Mouse (Mus musculus): Measurements from ENCODE around the gene Bcl2a1d. TPM values are rescaled to one million over a fixed set of nuclear protein-coding genes. Genes with fewer than 3 reads are reported as not detected.
"Not testable (repeated sequence)": the region's sequence is repeated elsewhere in the genome, so short reads cannot be mapped to it uniquely, and the experiment has no call there.

Bcl2a1d gene
- total RNA-seq, 2 experiments from 2014 or later = 0.87 to 1.2 TPM

- not testable (repeated sequence) for DNase-seq (ENCODE audit: low spot score in 2 of 2)
Measured at GRCm38 (mm10) chr9:88698746-88699145, 33.0 kb downstream of the Bcl2a1d start.

DNA sequence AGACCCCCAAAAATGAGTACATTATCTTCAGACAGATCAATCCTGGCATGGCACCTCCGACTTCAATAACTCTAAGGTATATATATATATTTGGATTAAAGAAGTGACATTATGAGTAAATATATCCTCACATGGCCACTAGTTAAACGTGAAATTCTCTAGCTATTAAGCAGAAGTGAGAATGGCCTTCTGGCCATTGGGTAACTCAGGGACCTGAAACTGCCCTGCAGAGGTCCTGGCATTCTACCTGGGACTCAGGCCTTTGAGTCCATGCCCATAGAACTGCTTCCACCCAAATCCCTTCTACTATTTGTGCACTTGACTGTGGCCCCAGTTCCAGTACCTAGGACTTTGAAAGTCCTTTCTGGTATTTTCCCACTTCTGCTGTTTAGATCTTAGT lies 40.4 kb downstream of the Bcl2a1d start:
- DNase-seq (ENCODE audit: low spot score in 2 of 2) = not testable (repeated sequence)

GRCm38 (mm10) chr9:88689451-88689850 lies 42.3 kb downstream of the Bcl2a1d start:
- not testable (repeated sequence) for DNase-seq (ENCODE audit: low spot score in 2 of 2)

- not testable (repeated sequence) for DNase-seq (ENCODE audit: low spot score in 2 of 2)
Measured at GRCm38 (mm10) chr9:88686719-88687118, 45.0 kb downstream of the Bcl2a1d start.

Other genes with a start within 250 kb of the Bcl2a1d start
- 100 to 1,000 TPM; 101 to 112 TPM for gene Syncrip, start 249.3 kb downstream of the Bcl2a1d start, total RNA-seq (2021)
- gene Zfp949, start 183.9 kb downstream of the Bcl2a1d start, total RNA-seq (2021) = 10 to 100 TPM; 12.8 to 13.7 TPM
- gene Trim43a, start 151.0 kb downstream of the Bcl2a1d start, total RNA-seq (2021) = 1 to 10 TPM; 1.1 to 1.3 TPM
- gene Mthfsl, start 11.6 kb downstream of the Bcl2a1d start, total RNA-seq (2021) = 10 to 100 TPM; 44.5 to 49.2 TPM
- under 1 TPM; 0.17 to 0.25 TPM for gene Trim43c, start 107.2 kb upstream of the Bcl2a1d start, total RNA-seq (2021)
- under 1 TPM in 1 of 2 experiments, not detected in 1; 0.65 TPM for gene Bcl2a1a, start 225.0 kb upstream of the Bcl2a1d start, total RNA-seq (2021)

Measured in adrenal gland, postnatal 4 days (tissue).